Mouse (Mus musculus) thymus, adult 2 months (tissue): Measurements from ENCODE around the gene Osbp2.

Experiments used
- CTCF ChIP-seq: fragments of 200-500 bp; IDR thresholded peaks from 2 replicates; pipeline ENCODE4 v1.5.1; 2012; ENCODE audit warnings: mild to moderate bottlenecking, control low read depth, low read length, moderate library complexity, borderline replicate concordance; ENCODE audit not compliant: control insufficient read depth, poor library complexity, insufficient read depth; ENCODE audit errors: extremely low read depth
- POLR2A ChIP-seq: fragments of 200-500 bp; IDR thresholded peaks from 2 replicates; pipeline ENCODE4 v1.6.1; 2012; ENCODE audit warnings: mild to moderate bottlenecking, low read length, control low read depth, moderate library complexity; ENCODE audit not compliant: control insufficient read depth, poor library complexity, insufficient read depth; ENCODE audit errors: extremely low read depth

- TF ChIP-seq POLR2A (no peak), CTCF (no peak)
These were observed 10.7 kb downstream of the Osbp2 start for GRCm38 (mm10) chr11:3853031-3853430.
